Mouse (Mus musculus): Measurements from ENCODE around the gene Spata17. TPM values are rescaled to one million over a fixed set of nuclear protein-coding genes. Genes with fewer than 3 reads are reported as not detected.

The Spata17 gene
- polyA plus RNA-seq, 2 experiments, result 0.19 TPM

DNA sequence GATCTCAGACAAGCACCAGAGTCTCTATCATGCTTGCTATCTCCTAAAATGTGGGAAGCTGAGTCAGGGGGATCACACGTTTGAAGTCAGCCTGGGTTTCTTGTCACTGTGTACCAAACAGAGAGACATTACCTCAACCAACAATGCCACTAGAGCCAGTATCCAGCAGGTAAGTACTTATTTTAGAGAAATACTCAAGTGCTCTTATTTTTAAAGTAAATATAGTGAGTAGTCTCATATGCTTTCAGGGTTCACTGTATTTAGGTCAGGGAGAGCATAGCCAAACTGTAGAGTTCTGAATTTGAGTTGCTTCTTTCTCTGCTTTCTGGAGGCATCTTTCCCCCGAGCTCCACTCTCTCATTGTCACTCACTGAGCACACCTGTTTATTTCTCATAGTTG is 160.9 kb downstream of the Spata17 start:
- Histone ChIP-seq H3K9ac (ENCODE audit: low read depth, low read length, severe bottlenecking) (no peak overlapping the region), H3K27ac (replicated peaks; ENCODE audit: low read depth, low read length) (no peak overlapping the region), H3K4me1 (ENCODE audit: control insufficient read depth, insufficient read depth, low read length) (no peaks in the 10 kb centered on the region), H3K9me3 (ENCODE audit: control insufficient read depth, low read length) (no peaks in the 10 kb centered on the region), H3K4me2 (replicated peaks; ENCODE audit: low read depth, low read length, severe bottlenecking) (no peak overlapping the region), H3K27me3 (ENCODE audit: control insufficient read depth, insufficient read depth, low read length) (no peaks in the 10 kb centered on the region), H3K36me3 (ENCODE audit: control insufficient read depth, insufficient read depth, low read length) (no peaks in the 10 kb centered on the region), H3K4me3 (replicated peaks; ENCODE audit: low read length) (no peak overlapping the region)
- no peak for ATAC-seq (ENCODE audit: low FRiP score, low read depth)
- no peak for DNase-seq (ENCODE audit: low spot score)
- TF ChIP-seq POLR2A (IDR thresholded peaks at IDR 0.05; ENCODE audit: borderline replicate concordance, extremely low read depth, insufficient read depth, insufficient read length), result no peak
- WGBS, result 78% methylated on average over 2 of the region's 2 CpGs

GRCm38 (mm10) chr1:187053862-187054261 is 161.4 kb downstream of the Spata17 start:
- TF ChIP-seq POLR2A (IDR thresholded peaks at IDR 0.05; ENCODE audit: borderline replicate concordance, extremely low read depth, insufficient read depth, insufficient read length), result no peak

GRCm38 (mm10) chr1:187052532-187052931 is 162.7 kb downstream of the Spata17 start:
- WGBS, result 65% methylated on average over 5 of the region's 5 CpGs
- Histone ChIP-seq H3K9me3 (ENCODE audit: control insufficient read depth, low read length) (no peaks in the 10 kb centered on the region), H3K9ac (ENCODE audit: low read depth, low read length, severe bottlenecking) (no peak overlapping the region), H3K36me3 (ENCODE audit: control insufficient read depth, insufficient read depth, low read length) (no peaks in the 10 kb centered on the region), H3K27ac (replicated peaks; ENCODE audit: low read depth, low read length) (no peak overlapping the region), H3K27me3 (ENCODE audit: control insufficient read depth, insufficient read depth, low read length) (no peaks in the 10 kb centered on the region), H3K4me1 (ENCODE audit: control insufficient read depth, insufficient read depth, low read length) (no peaks in the 10 kb centered on the region), H3K4me3 (replicated peaks; ENCODE audit: low read length) (no peak overlapping the region), H3K4me2 (replicated peaks; ENCODE audit: low read depth, low read length, severe bottlenecking) (no peak overlapping the region)
- no peak for TF ChIP-seq POLR2A (IDR thresholded peaks at IDR 0.05; ENCODE audit: borderline replicate concordance, extremely low read depth, insufficient read depth, insufficient read length)
- DNase-seq (ENCODE audit: low spot score), result no peak
- no peak for ATAC-seq (ENCODE audit: low FRiP score, low read depth)

More at GRCm38 (mm10) chr1:187053862-187054261, 161.4 kb downstream of the Spata17 start:
- no peak for DNase-seq (ENCODE audit: low spot score)
- Histone ChIP-seq H3K9ac (ENCODE audit: low read depth, low read length, severe bottlenecking) (no peak overlapping the region), H3K9me3 (ENCODE audit: control insufficient read depth, low read length) (no peaks in the 10 kb centered on the region), H3K36me3 (ENCODE audit: control insufficient read depth, insufficient read depth, low read length) (no peaks in the 10 kb centered on the region), H3K27me3 (ENCODE audit: control insufficient read depth, insufficient read depth, low read length) (no peaks in the 10 kb centered on the region), H3K4me1 (ENCODE audit: control insufficient read depth, insufficient read depth, low read length) (no peaks in the 10 kb centered on the region), H3K4me3 (replicated peaks; ENCODE audit: low read length) (no peak overlapping the region), H3K4me2 (replicated peaks; ENCODE audit: low read depth, low read length, severe bottlenecking) (no peak overlapping the region), H3K27ac (replicated peaks; ENCODE audit: low read depth, low read length) (no peak overlapping the region)
- WGBS, result 79% methylated on average over 3 of the region's 3 CpGs
- no peak for ATAC-seq (ENCODE audit: low FRiP score, low read depth)

GRCm38 (mm10) chr1:187051296-187051695 is 164.0 kb downstream of the Spata17 start:
- DNase-seq (ENCODE audit: low spot score) (no peak), ATAC-seq (ENCODE audit: low FRiP score, low read depth) (no peak)
- 88% methylated on average over 8 of the region's 8 CpGs for WGBS
- no peaks in the 10 kb centered on the region for H3K27me3 ChIP-seq (ENCODE audit: control insufficient read depth, insufficient read depth, low read length)
- no peak overlapping the region for H3K4me2 ChIP-seq (replicated peaks; ENCODE audit: low read depth, low read length, severe bottlenecking)
- no peaks in the 10 kb centered on the region for H3K9me3 ChIP-seq (ENCODE audit: control insufficient read depth, low read length)
- no peaks in the 10 kb centered on the region for H3K36me3 ChIP-seq (ENCODE audit: control insufficient read depth, insufficient read depth, low read length)
- H3K4me1 ChIP-seq (ENCODE audit: control insufficient read depth, insufficient read depth, low read length), result no peaks in the 10 kb centered on the region
- H3K4me3 ChIP-seq (replicated peaks; ENCODE audit: low read length), result no peak overlapping the region
- TF ChIP-seq POLR2A (IDR thresholded peaks at IDR 0.05; ENCODE audit: borderline replicate concordance, extremely low read depth, insufficient read depth, insufficient read length), result no peak
- H3K27ac ChIP-seq (replicated peaks; ENCODE audit: low read depth, low read length), result no peak overlapping the region
- H3K9ac ChIP-seq (ENCODE audit: low read depth, low read length, severe bottlenecking), result no peak overlapping the region

DNA sequence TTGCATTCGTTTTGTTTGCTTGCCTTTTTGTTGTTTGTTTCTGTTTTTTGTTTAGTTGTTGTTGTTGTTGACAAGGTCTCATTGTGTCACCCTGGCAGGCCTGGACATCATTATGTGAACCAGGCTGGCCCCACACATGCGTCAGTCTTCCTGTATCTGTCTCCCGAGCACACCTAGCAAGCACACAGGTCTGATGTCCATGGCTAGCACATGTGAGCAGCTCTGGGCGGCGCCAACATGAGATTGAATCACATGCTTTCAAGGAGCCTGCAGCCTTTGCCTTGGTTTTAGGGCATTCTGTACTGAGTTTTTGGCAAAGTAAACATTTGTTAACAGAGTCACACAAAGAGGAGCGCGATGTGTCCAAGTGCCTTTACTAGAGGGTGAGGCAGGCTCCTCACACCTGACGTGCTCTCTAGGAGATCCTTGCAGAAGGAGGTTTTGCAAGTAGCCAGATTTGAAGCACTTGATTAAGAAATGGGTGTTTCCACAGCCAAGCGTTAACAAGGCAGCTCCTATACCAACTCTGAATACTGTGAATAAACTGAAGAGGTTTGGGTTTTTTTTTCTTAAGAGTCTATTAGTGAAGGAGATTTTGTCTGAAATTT is 166.5 kb downstream of the Spata17 start:
- Histone ChIP-seq H3K9me3 (ENCODE audit: control insufficient read depth, low read length) (no peaks in the 10 kb centered on the region), H3K27me3 (ENCODE audit: control insufficient read depth, insufficient read depth, low read length) (no peaks in the 10 kb centered on the region), H3K9ac (ENCODE audit: low read depth, low read length, severe bottlenecking) (no peak overlapping the region), H3K4me3 (replicated peaks; ENCODE audit: low read length) (no peak overlapping the region), H3K4me1 (ENCODE audit: control insufficient read depth, insufficient read depth, low read length) (no peaks in the 10 kb centered on the region), H3K27ac (replicated peaks; ENCODE audit: low read depth, low read length) (no peak overlapping the region), H3K36me3 (ENCODE audit: control insufficient read depth, insufficient read depth, low read length) (no peaks in the 10 kb centered on the region), H3K4me2 (replicated peaks; ENCODE audit: low read depth, low read length, severe bottlenecking) (no peak overlapping the region)
- TF ChIP-seq POLR2A (IDR thresholded peaks at IDR 0.05; ENCODE audit: borderline replicate concordance, extremely low read depth, insufficient read depth, insufficient read length), result no peak
- ATAC-seq (ENCODE audit: low FRiP score, low read depth) (no peak), DNase-seq (ENCODE audit: low spot score) (no peak)
- 86% methylated on average over 9 of the region's 9 CpGs for WGBS

Data from limb, embryonic 14.5 days (tissue).